Mouse (Mus musculus) ES-E14 (cell line): ENCODE results near the gene March8.

Experiments used
- HCFC1 ChIP-seq: IDR thresholded peaks from 2 replicates; pipeline ENCODE4 v1.6.1; 2012; ENCODE audit warnings: low read length, inconsistent platforms, borderline replicate concordance; ENCODE audit not compliant: insufficient read depth
- MAFK ChIP-seq: IDR thresholded peaks from 2 replicates; pipeline ENCODE4 v1.6.1; 2014; ENCODE audit warnings: mild to moderate bottlenecking, low read depth, low read length, inconsistent platforms; ENCODE audit not compliant: insufficient read depth
- ZC3H11A ChIP-seq: IDR thresholded peaks from 2 replicates; pipeline ENCODE4 v1.6.1; 2012; ENCODE audit warnings: low read depth, mild to moderate bottlenecking, inconsistent platforms, low read length, borderline replicate concordance
- ZNF384 ChIP-seq: IDR thresholded peaks from 2 replicates; pipeline ENCODE4 v1.6.1; 2012; ENCODE audit warnings: low read depth, low read length, inconsistent platforms

DNA sequence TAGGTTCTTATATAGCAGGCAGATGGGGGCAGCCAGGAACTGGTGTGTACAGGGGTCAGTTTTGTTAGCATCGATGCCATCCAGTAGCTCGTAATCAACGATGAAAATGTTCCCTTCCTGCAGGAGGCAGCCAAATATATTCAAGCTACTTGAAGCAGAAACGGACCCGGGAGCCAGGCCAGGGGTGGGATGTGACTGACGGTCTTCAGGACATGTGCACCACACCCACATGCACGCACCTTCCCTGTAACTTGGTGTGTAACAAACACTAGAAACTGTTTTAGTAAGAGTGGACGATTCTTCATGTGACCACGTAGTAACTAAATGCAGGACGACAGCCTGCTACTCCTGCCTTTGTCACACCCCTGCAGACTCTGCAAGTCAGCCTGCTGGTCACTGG, 82.4 kb downstream of the March8 start:
- TF ChIP-seq HCFC1 (no peak), ZNF384 (no peak), MAFK (no peak), ZC3H11A (no peak)
